Mouse (Mus musculus): Measurements from ENCODE around the gene Ccdc174. TPM values are rescaled to one million over a fixed set of nuclear protein-coding genes. Genes with fewer than 3 reads are reported as not detected.

Ccdc174 gene
- total and polyA plus RNA-seq, 3 experiments = 13.7 to 23.5 (median 18.8) TPM

DNA sequence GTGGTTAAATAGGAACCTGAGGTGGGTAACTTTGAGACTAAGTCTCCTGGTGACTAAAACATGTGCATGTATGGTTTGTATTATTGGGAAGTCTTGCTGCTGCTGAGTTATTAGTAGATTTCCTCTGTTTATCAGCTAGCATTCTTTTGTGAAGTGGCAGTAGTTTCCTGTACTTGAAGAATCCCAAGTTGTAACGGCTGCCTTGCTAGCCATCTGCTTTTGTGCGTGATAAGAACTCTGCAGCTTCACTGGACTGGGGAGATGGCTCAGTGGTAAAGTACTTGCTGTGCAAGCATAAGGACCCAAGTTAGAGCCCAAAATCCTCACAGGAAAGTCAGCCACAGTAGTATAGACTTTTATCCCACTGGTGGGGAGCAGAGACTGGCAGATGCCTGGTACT lies 6.0 kb downstream of the Ccdc174 start:
- dilution Hi-C loops (cut with MboI; ENCODE audit: extremely low pct_ligation_motif_present, extremely low pct_unique_long_range_greater_than_20kb, low sequenced_read_pairs) = no loop called here

DNA sequence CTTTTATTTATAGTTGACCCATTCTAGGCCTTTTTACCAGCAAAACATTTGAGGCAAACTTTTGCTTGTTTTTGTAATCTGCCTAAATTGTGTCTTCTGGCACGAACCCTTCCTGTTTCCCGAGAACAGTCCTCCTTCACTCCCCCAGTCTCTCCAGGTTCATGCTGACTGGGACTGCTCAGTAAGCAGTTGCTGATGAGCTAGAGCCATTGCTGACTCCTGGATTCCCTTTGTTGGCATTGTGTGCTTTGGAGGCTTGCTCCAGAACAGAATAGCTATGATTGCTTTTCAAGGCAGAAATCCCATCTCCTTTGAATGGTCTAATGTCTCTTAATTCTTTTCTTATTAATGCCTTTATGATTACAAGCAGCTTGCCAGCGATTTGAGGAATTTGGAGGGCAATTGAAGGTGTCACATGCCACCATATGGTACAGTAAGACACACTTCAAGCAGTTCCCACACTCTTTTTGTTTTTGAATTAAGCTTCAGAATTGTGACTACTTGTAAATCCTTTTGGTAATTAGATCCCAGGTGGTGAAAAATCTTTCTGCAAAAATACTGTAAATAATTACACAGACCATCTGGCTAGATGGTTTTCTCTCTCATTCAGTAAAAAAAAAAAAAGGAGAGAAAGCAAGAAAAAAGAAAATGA lies 11.5 kb downstream of the Ccdc174 start:
- Histone ChIP-seq H3K27me3 (replicated peaks) (no peaks in the 10 kb centered on the region), H3K79me2 (replicated peaks; ENCODE audit: control insufficient read depth, extremely low read depth, insufficient read depth, poor library complexity, severe bottlenecking) (no peaks in the 10 kb centered on the region), H3K36me3 (replicated peaks in 1 of 2; ENCODE audit: control insufficient read depth in 1 of 2, insufficient read depth in 1 of 2, low read length in 1 of 2) (peaks cover 61 to 90% of the 10 kb centered on the region in 2 experiments), H3K9ac (ENCODE audit: insufficient read depth, low read depth) (no peak overlapping the region), H3K9me3 (replicated peaks; ENCODE audit: low read length) (no peaks in the 10 kb centered on the region), H3K4me2 (ENCODE audit: insufficient read depth, low read depth, poor library complexity, severe bottlenecking) (no peak overlapping the region), H3K4me1 (ENCODE audit: control insufficient read depth in 1 of 2, insufficient read depth in 2 of 2) (no peaks in the 10 kb centered on the region), H3K4me3 (replicated peaks in 1 of 3; ENCODE audit: low read depth in 2 of 3, low read length in 2 of 3, poor library complexity in 1 of 3) (no peak overlapping the region), H3K27ac (ENCODE audit: insufficient read depth, low read depth) (no peak overlapping the region)
- DNase-seq (ENCODE audit: extremely low read depth) = no peak
- dilution Hi-C loops (cut with MboI; ENCODE audit: extremely low pct_ligation_motif_present, extremely low pct_unique_long_range_greater_than_20kb, low sequenced_read_pairs) = no loop called here
- TF ChIP-seq ZMIZ1 (IDR thresholded peaks at IDR 0.05; ENCODE audit: low read depth, low read length) (no peak), ELF1 (IDR thresholded peaks at IDR 0.05; ENCODE audit: low read depth, low read length) (no peak), POLR2A (IDR thresholded peaks at IDR 0.05; ENCODE audit: low read depth, low read length) (no peak), NELFE (IDR thresholded peaks at IDR 0.05; ENCODE audit: low read depth, low read length) (no peak), TCF12 (IDR thresholded peaks at IDR 0.05; ENCODE audit: low read depth, low read length) (no peak)
- in situ Hi-C loops (cut with MboI; ENCODE audit: low pct_ligation_motif_present, low pct_unique_long_range_greater_than_20kb, low sequenced_read_pairs) = no loop called here

More for the DNA sequence above, 6.0 kb downstream of the Ccdc174 start:
- Histone ChIP-seq H3K79me2 (replicated peaks; ENCODE audit: control insufficient read depth, extremely low read depth, insufficient read depth, poor library complexity, severe bottlenecking) (peaks cover 6% of the 10 kb centered on the region), H3K4me3 (replicated peaks in 1 of 3; ENCODE audit: low read depth in 2 of 3, low read length in 2 of 3, poor library complexity in 1 of 3) (no peak overlapping the region), H3K9ac (ENCODE audit: insufficient read depth, low read depth) (no peak overlapping the region), H3K4me2 (ENCODE audit: insufficient read depth, low read depth, poor library complexity, severe bottlenecking) (no peak overlapping the region), H3K27me3 (replicated peaks) (no peaks in the 10 kb centered on the region), H3K27ac (ENCODE audit: insufficient read depth, low read depth) (no peak overlapping the region), H3K36me3 (replicated peaks in 1 of 2; ENCODE audit: control insufficient read depth in 1 of 2, insufficient read depth in 1 of 2, low read length in 1 of 2) (peaks cover 59 to 81% of the 10 kb centered on the region in 2 experiments), H3K9me3 (replicated peaks; ENCODE audit: low read length) (no peaks in the 10 kb centered on the region), H3K4me1 (ENCODE audit: control insufficient read depth in 1 of 2, insufficient read depth in 2 of 2) (peaks cover 0 to 16% of the 10 kb centered on the region in 2 experiments; a peak in 1 of 4 replicates)
- in situ Hi-C loops (cut with MboI; ENCODE audit: low pct_ligation_motif_present, low pct_unique_long_range_greater_than_20kb, low sequenced_read_pairs) = no loop called here
- DNase-seq (ENCODE audit: extremely low read depth) = no peak
- no peak for TF ChIP-seq UBTF (IDR thresholded peaks at IDR 0.05; ENCODE audit: low read depth, low read length)
- TF ChIP-seq GABPA (IDR thresholded peaks at IDR 0.05; ENCODE audit: insufficient replicate concordance, low read depth, low read length) = no peak
- TF ChIP-seq MEF2A (IDR thresholded peaks at IDR 0.05; ENCODE audit: borderline replicate concordance, low read depth, low read length) = no peak
- TF ChIP-seq JUND (conservative IDR thresholded peaks at IDR 0.05; ENCODE audit: low read depth, low read length) = no peak
- TF ChIP-seq IRF4 (IDR thresholded peaks at IDR 0.05; ENCODE audit: low read depth, low read length) = no peak
- TF ChIP-seq ELF1 (IDR thresholded peaks at IDR 0.05; ENCODE audit: low read depth, low read length) = no peak
- TF ChIP-seq POLR2A (IDR thresholded peaks at IDR 0.05; ENCODE audit: low read depth, low read length) = no peak
- TF ChIP-seq ZMIZ1 (IDR thresholded peaks at IDR 0.05; ENCODE audit: low read depth, low read length) = no peak
- no peak for TF ChIP-seq RCOR1 (conservative IDR thresholded peaks at IDR 0.05; ENCODE audit: low read depth, low read length)
- TF ChIP-seq POLR2AphosphoS2 (IDR thresholded peaks at IDR 0.05; ENCODE audit: low read depth, low read length) = no peak
- TF ChIP-seq CHD1 (IDR thresholded peaks at IDR 0.05; ENCODE audit: low read depth, low read length) = no peak
- TF ChIP-seq ZKSCAN1 (IDR thresholded peaks at IDR 0.05; ENCODE audit: borderline replicate concordance, low read depth, low read length) = no peak
- TF ChIP-seq ETS1 (conservative IDR thresholded peaks at IDR 0.05; ENCODE audit: low read depth, low read length) = no peak
- no peak for TF ChIP-seq KAT2A (IDR thresholded peaks at IDR 0.05; ENCODE audit: insufficient replicate concordance, low read length)
- TF ChIP-seq HCFC1 (IDR thresholded peaks at IDR 0.05; ENCODE audit: low read depth, low read length) = no peak
- TF ChIP-seq ZNF384 (IDR thresholded peaks at IDR 0.05; ENCODE audit: low read depth, low read length) = no peak
- no peak for TF ChIP-seq CHD2 (IDR thresholded peaks at IDR 0.05; ENCODE audit: low read length)
- no peak for TF ChIP-seq EP300 (IDR thresholded peaks at IDR 0.05; ENCODE audit: low read length)
- TF ChIP-seq MAZ (IDR thresholded peaks at IDR 0.05; ENCODE audit: low read depth, low read length) = no peak
- no peak for TF ChIP-seq MAX (IDR thresholded peaks at IDR 0.05; ENCODE audit: low read length)

All from CH12.LX (cell line).